Mouse (Mus musculus) heart, embryonic 11.5 days (tissue): ENCODE data around the gene E2f6. TPM values are rescaled to one million over a fixed set of nuclear protein-coding genes. Genes with fewer than 3 reads are reported as not detected.

Experiments used
- ATAC-seq: fragments of 200-750 bp; cut with Nextera tagmentation; replicated peaks from 2 replicates; pipeline ENCODE4 v1.8.0; 2017; ENCODE audit warnings: moderate library complexity; ENCODE audit not compliant: insufficient number of reproducible peaks, low FRiP score, low TSS enrichment
- H3K27ac ChIP-seq: fragments of 300-500 bp; sonication (generic); 2 replicates; pipeline ENCODE4 v1.5.1; 2014; ENCODE audit warnings: mild to moderate bottlenecking, low read depth, low read length
- H3K27me3 ChIP-seq: fragments of 300-500 bp; sonication (generic); 2 replicates; pipeline ENCODE4 v1.6.1; 2014; ENCODE audit warnings: mild to moderate bottlenecking, low read length, mixed read lengths; ENCODE audit not compliant: control insufficient read depth, insufficient read depth
- H3K36me3 ChIP-seq: fragments of 300-500 bp; sonication (generic); 2 replicates; pipeline ENCODE4 v1.6.1; 2014; ENCODE audit warnings: mild to moderate bottlenecking, low read length, moderate library complexity, mixed read lengths; ENCODE audit not compliant: control insufficient read depth, insufficient read depth
- H3K4me1 ChIP-seq: fragments of 300-500 bp; sonication (generic); 2 replicates; pipeline ENCODE4 v1.6.1; 2014; ENCODE audit warnings: low read length; ENCODE audit not compliant: control insufficient read depth, insufficient read depth
- H3K4me2 ChIP-seq: fragments of 300-500 bp; sonication (generic); 2 replicates; pipeline ENCODE4 v1.6.1; 2014; ENCODE audit warnings: mild to moderate bottlenecking, moderate library complexity
- H3K4me3 ChIP-seq: fragments of 300-500 bp; sonication (generic); 2 replicates; pipeline ENCODE4 v1.5.1; 2014; ENCODE audit warnings: low read depth, low read length
- H3K9ac ChIP-seq: fragments of 300-500 bp; sonication (generic); 2 replicates; pipeline ENCODE4 v1.6.1; 2014; ENCODE audit warnings: mild to moderate bottlenecking, low read depth, low read length, moderate library complexity
- H3K9me3 ChIP-seq: fragments of 300-500 bp; sonication (generic); replicated peaks from 2 replicates; pipeline ENCODE4 v1.6.1; 2016; ENCODE audit warnings: low read length; ENCODE audit not compliant: control insufficient read depth
- WGBS: fragments of 180-500 bp; shearing (Covaris S2); extraction: QIAGEN DNeasy Blood & Tissue Kit; methylation state at CpG from one replicate; pipeline ENCODE4 v1.1.7; 2014; ENCODE audit not compliant: insufficient replicate concordance; 5-methylcytosine and 5-hydroxymethylcytosine counted together
- polyA plus RNA-seq: library from polyadenylated mRNA; unstranded; fragments of >200 nt; fragmentation: Nextera tagmentation; extraction: Ambion mirVana; gene quantifications from 2 replicates; pipeline ENCODE4 v1.2.1, GENCODE M21; 2014

E2f6 gene
- polyA plus RNA-seq, 1 experiment from 2014 or later: 56.0 TPM

DNA sequence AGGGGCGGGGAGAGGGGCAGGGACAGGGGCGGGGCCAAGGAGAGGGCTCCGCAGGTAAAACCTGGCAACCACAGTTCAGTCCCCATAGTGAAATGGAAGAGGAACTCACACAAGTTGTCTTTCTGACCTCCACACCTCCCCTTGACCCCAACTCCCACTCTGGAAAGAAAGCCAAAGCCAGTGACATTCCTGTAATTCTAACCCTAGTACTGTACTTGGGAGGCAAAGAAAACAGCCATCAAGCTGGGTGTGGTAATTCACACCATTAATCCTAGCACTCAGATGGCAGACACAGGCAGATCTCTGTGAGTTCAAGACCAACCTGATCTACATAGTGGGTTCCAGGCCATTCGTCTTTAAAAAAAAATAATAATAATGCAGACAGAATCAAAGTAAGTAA, 17.4 kb upstream of the E2f6 start:
- Histone ChIP-seq H3K27me3 (no peaks in the 10 kb centered on the region), H3K9me3 (no peaks in the 10 kb centered on the region), H3K27ac (no peak overlapping the region), H3K4me1 (peaks cover 7% of the 10 kb centered on the region; the same call in 1 of the 2 replicates), H3K4me2 (no peak overlapping the region), H3K4me3 (no peak overlapping the region), H3K36me3 (no peaks in the 10 kb centered on the region), H3K9ac (no peak overlapping the region)
- WGBS: 59% methylated on average over 4 of the region's 4 CpGs
- ATAC-seq: no peak

DNA sequence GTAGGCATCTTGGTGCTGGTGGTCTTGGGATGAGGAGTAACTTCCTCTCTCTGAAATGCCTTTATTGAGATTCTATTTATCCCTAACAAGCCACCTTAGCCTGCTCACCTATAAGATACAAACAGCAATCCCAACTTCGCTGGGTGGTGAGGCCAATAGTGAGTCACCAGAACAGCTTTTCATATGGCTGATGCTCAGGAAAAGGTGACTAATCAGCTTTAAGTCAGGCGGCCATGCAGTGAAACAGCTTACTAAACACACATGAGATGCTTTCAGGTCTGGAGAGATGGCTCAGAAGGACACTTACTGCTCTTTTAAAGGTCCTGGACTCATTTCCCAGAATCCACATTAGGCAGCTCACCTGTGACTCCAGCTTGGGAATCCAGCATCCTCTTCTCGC, 15.0 kb upstream of the E2f6 start:
- no peaks in the 10 kb centered on the region for H3K27me3 ChIP-seq

DNA sequence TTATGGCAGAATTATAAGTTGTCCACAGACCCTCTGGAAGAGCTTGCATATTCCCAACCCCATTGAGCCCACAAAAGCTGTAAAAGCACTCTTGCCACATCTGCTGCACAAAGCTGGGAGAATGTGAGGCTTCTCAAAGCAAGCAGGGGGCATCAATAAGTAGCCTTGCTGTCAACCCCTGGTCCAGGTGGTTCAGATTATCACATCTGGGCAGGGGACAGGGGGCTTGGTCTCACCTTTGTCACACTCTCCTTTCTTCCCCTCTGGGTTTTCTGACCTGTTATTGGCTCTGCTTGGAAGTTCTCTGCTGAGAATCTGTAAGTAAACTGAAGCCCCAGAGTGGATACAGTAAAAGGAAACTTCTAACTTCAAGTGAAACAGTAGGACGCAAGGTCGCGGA, 11.9 kb upstream of the E2f6 start:
- H3K36me3 ChIP-seq: no peaks in the 10 kb centered on the region
- no peak overlapping the region for H3K4me2 ChIP-seq
- WGBS: 50% methylated on average over 3 of the region's 3 CpGs
- no peak overlapping the region for H3K4me3 ChIP-seq
- no peaks in the 10 kb centered on the region for H3K9me3 ChIP-seq
- H3K27me3 ChIP-seq: no peaks in the 10 kb centered on the region
- H3K9ac ChIP-seq: no peak overlapping the region
- no peaks in the 10 kb centered on the region; the same call in 1 of the 2 replicates for H3K4me1 ChIP-seq
- ATAC-seq: no peak
- no peak overlapping the region for H3K27ac ChIP-seq

More for the DNA sequence above, 15.0 kb upstream of the E2f6 start:
- 84% methylated on average over 3 of the region's 3 CpGs for whole genome bisulfite sequencing
- no peak overlapping the region for H3K27ac ChIP-seq
- no peaks in the 10 kb centered on the region for H3K9me3 ChIP-seq
- ATAC-seq: no peak
- no peak overlapping the region for H3K4me3 ChIP-seq
- no peak overlapping the region for H3K9ac ChIP-seq
- H3K4me1 ChIP-seq: no peaks in the 10 kb centered on the region; the same call in 1 of the 2 replicates
- no peaks in the 10 kb centered on the region for H3K36me3 ChIP-seq
- H3K4me2 ChIP-seq: no peak overlapping the region

DNA sequence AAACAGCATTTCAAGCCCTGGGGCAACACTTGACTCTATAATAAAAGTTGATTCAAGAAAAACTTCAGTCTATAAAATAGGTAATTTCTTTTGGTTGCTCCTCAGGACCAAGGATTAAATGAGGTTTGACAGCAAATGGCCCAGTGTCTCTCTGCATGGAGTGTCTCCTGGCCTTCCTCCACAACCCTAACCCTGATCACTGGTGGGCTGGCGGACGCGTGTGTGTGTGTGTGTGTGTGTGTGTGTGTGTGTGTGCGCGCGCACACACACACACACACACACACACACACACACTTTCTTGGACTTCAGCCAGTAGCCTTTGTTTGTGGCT, 10.9 kb upstream of the E2f6 start:
- Histone ChIP-seq H3K36me3 (no peaks in the 10 kb centered on the region), H3K9me3 (no peaks in the 10 kb centered on the region), H3K4me3 (peak overlapping the region; percentile 70), H3K4me2 (peak overlapping the region; percentile 85), H3K27me3 (no peaks in the 10 kb centered on the region), H3K27ac (no peak overlapping the region), H3K4me1 (no peaks in the 10 kb centered on the region; the same call in 1 of the 2 replicates), H3K9ac (peak overlapping the region; percentile 78)
- 10% methylated on average over 6 of the region's 6 CpGs for WGBS
- ATAC-seq: no peak

DNA sequence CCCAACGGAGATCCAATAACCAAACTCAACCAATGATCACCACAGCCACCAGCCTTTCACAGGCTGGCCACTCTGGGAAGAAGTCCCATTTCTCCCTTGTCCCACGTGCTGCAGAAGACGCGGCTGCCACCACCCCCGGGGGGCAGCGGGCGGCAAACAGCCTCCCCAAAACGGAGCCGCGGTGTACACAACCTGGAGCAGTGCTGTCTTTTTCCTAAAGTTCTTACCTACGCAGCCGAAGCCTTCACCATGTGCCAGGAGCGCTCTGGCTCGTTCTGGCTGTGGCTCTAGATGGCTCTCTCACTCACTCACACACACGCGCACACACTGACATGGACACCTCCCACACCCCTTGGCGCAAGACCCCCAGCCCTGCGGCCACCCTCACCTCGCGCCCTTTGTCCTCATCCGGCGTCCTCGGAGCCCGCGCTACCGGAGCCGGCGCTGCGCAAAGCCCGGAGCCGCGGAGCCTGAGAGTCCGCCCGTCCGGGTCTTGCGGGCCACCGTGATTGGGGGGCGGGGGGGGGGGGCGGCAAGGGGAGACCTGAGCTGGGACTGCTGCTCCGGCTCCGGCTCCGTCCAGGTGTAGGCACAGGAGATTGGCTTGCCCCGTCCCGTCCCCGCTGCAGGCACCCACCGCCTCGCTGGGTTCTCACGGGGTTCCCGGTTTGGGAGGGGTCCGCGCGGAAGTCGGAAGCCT, 10.4 kb upstream of the E2f6 start, which contains the start of gene Greb1:
TSS of gene Greb1 (minus strand) at position 628 of the 700 bp plus-strand sequence.
- Histone ChIP-seq H3K4me1 (no peaks in the 10 kb centered on the region; the same call in 1 of the 2 replicates), H3K4me2 (peak within 1 kb of the TSS; percentile 85), H3K27me3 (no peaks in the 10 kb centered on the region), H3K9ac (peak within 1 kb of the TSS; percentile 78), H3K36me3 (no peaks in the 10 kb centered on the region), H3K9me3 (no peaks in the 10 kb centered on the region), H3K27ac (no peak within 1 kb of the TSS), H3K4me3 (peak within 1 kb of the TSS; percentile 70)
- under 1% methylated on average over 48 of the region's 53 CpGs for WGBS
- peak; percentile 70 for ATAC-seq

DNA sequence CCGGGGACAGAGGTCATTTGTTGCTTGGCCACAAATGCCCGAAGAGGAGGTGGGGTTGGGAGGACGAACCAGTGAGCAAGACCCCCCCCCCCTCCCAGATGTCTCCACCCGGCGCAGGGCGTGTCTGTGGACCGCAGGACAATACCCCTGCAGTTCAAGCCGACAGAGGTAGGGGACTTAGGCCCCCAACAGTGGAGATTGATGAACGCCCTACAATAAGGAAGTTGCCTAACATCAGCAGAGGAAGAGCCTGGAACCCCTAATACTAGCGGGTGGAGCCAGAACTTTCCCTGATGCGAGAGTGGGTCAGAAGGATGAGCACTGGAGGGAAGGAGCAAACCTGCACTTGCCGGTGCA, 9.8 kb upstream of the E2f6 start:
- H3K4me2 ChIP-seq: peak overlapping the region; percentile 85
- 0 out of 2 replicates have a peak, but pooled peaks cover 3% of the 10 kb centered on the region for H3K27me3 ChIP-seq
- ATAC-seq: peak; percentile 31; the same call in 1 of the 2 replicates
- peak overlapping the region; percentile 78 for H3K9ac ChIP-seq
- 2% methylated on average over 11 of the region's 12 CpGs for WGBS
- H3K4me1 ChIP-seq: no peaks in the 10 kb centered on the region; the same call in 1 of the 2 replicates
- no peaks in the 10 kb centered on the region for H3K36me3 ChIP-seq
- H3K4me3 ChIP-seq: peak overlapping the region; percentile 70
- H3K27ac ChIP-seq: no peak overlapping the region
- no peaks in the 10 kb centered on the region for H3K9me3 ChIP-seq

DNA sequence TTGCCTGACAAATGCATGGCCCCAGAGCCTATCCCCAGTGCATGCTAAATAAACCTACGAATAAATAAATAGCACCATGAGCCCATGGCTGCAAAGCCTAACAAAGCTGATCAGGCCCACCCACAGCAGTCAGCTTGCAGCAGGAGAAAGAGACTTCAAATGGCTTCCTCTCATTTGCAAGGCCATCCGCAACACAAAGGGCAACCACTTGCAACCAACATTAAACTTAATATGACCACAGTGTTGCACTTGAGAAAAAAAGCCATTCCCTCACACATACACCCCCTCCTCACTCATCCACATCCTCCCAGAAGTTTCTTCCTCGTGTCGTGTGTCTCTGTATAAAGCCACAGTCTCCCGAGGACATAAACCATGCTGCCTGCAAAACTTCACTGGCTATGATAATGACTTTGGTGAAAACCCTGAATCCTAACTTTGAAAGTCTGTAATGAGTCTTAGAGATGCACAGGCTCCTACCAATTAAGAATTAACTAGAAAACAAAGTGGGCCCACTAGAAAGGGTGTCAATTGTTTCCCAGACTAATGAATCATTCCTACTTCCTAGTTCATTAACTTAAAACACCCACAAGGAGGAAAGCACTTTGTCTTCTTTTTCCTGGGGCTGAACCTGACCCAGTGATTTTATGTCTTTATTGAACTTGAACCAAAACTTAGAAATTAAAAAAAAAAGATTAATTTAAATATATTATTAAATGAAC, 7.4 kb upstream of the E2f6 start:
- no peaks in the 10 kb centered on the region; the same call in 1 of the 2 replicates for H3K4me1 ChIP-seq
- ATAC-seq: no peak

DNA sequence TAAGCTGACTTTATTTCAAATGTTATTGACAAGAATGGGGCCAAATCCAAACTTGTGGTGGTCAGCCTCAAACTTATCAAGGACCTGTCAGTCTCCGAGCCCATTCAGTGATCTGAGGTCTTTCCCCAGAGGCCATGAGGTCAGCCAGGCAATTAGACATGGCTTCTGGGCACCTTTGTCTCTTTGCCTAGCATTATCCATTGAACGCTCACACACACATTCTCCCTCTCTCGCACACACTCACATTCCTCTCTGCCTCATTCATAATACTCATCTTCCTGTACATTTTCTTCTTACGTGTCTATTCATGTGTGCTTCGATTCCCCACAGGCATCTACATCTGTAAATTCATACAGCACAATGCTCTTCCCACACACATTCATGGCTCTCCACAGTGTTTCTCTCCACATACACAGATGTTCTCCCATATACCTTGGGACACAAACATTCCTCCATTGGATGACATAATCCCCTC, 6.8 kb upstream of the E2f6 start:
- H3K27ac ChIP-seq: no peak overlapping the region
- H3K36me3 ChIP-seq: no peaks in the 10 kb centered on the region
- no peak overlapping the region for H3K4me2 ChIP-seq
- no peak overlapping the region for H3K9ac ChIP-seq
- no peak for ATAC-seq
- H3K9me3 ChIP-seq: no peaks in the 10 kb centered on the region
- H3K4me1 ChIP-seq: no peaks in the 10 kb centered on the region
- H3K4me3 ChIP-seq: no peak overlapping the region
- peaks cover 11% of the 10 kb centered on the region; the same call in 1 of the 2 replicates for H3K27me3 ChIP-seq
- 58% methylated on average over 5 of the region's 5 CpGs for WGBS

More for the DNA sequence above, 7.4 kb upstream of the E2f6 start:
- Histone ChIP-seq H3K27me3 (peaks cover 11% of the 10 kb centered on the region; the same call in 1 of the 2 replicates), H3K9me3 (no peaks in the 10 kb centered on the region), H3K4me2 (no peak overlapping the region), H3K27ac (no peak overlapping the region), H3K9ac (no peak overlapping the region), H3K4me3 (no peak overlapping the region), H3K36me3 (no peaks in the 10 kb centered on the region)
- 45% methylated on average over 5 of the region's 5 CpGs for WGBS
